Mouse (Mus musculus): ENCODE results near the gene Gpat3. TPM values are rescaled to one million over a fixed set of nuclear protein-coding genes. Genes with fewer than 3 reads are reported as not detected.

Gene Gpat3
- polyA plus RNA-seq, 1 experiment from 2014 or later = 0.57 TPM

GRCm38 (mm10) chr5:100901046-100901445 lies 55.5 kb downstream of the Gpat3 start:
- no peaks in the 10 kb centered on the region for H3K4me1 ChIP-seq (ENCODE audit: control insufficient read depth, insufficient read depth, low read length)
- no peak overlapping the region for H3K9ac ChIP-seq (ENCODE audit: low read depth, low read length)
- 90% methylated on average over 5 of the region's 5 CpGs for WGBS
- H3K27me3 ChIP-seq (ENCODE audit: control insufficient read depth, insufficient read depth, low read depth, low read length) = no peaks in the 10 kb centered on the region
- no peak for ATAC-seq
- H3K27ac ChIP-seq (ENCODE audit: low read length) = no peak overlapping the region
- no peak overlapping the region for H3K4me3 ChIP-seq (ENCODE audit: low read depth, low read length)
- no peak overlapping the region for H3K4me2 ChIP-seq (ENCODE audit: low read length)
- H3K36me3 ChIP-seq (ENCODE audit: control insufficient read depth, insufficient read depth, low read length) = no peaks in the 10 kb centered on the region
- H3K9me3 ChIP-seq (replicated peaks; ENCODE audit: control insufficient read depth, low read length, poor library complexity, severe bottlenecking) = no peaks in the 10 kb centered on the region

- H3K9me3 ChIP-seq (replicated peaks; ENCODE audit: control insufficient read depth, low read length, poor library complexity, severe bottlenecking) = no peaks in the 10 kb centered on the region
- H3K27me3 ChIP-seq (ENCODE audit: control insufficient read depth, insufficient read depth, low read depth, low read length) = no peaks in the 10 kb centered on the region; the same call in 1 of the 2 replicates
- H3K9ac ChIP-seq (ENCODE audit: low read depth, low read length) = no peak overlapping the region
- H3K4me3 ChIP-seq (ENCODE audit: low read depth, low read length) = no peak overlapping the region
- no peaks in the 10 kb centered on the region for H3K4me1 ChIP-seq (ENCODE audit: control insufficient read depth, insufficient read depth, low read length)
- no peak for ATAC-seq
- no peak overlapping the region for H3K4me2 ChIP-seq (ENCODE audit: low read length)
- no peak overlapping the region for H3K27ac ChIP-seq (ENCODE audit: low read length)
- WGBS = 92% methylated on average over 7 of the region's 7 CpGs
- no peaks in the 10 kb centered on the region for H3K36me3 ChIP-seq (ENCODE audit: control insufficient read depth, insufficient read depth, low read length)
Observed at GRCm38 (mm10) chr5:100908478-100908877, 63.0 kb downstream of the Gpat3 start.

GRCm38 (mm10) chr5:100908901-100909300 lies 63.4 kb downstream of the Gpat3 start:
- Histone ChIP-seq H3K9ac (ENCODE audit: low read depth, low read length) (no peak overlapping the region), H3K9me3 (replicated peaks; ENCODE audit: control insufficient read depth, low read length, poor library complexity, severe bottlenecking) (no peaks in the 10 kb centered on the region), H3K27me3 (ENCODE audit: control insufficient read depth, insufficient read depth, low read depth, low read length) (no peaks in the 10 kb centered on the region; the same call in 1 of the 2 replicates), H3K27ac (ENCODE audit: low read length) (no peak overlapping the region), H3K4me1 (ENCODE audit: control insufficient read depth, insufficient read depth, low read length) (no peaks in the 10 kb centered on the region), H3K4me3 (ENCODE audit: low read depth, low read length) (no peak overlapping the region), H3K36me3 (ENCODE audit: control insufficient read depth, insufficient read depth, low read length) (no peaks in the 10 kb centered on the region), H3K4me2 (ENCODE audit: low read length) (no peak overlapping the region)
- 91% methylated on average over 10 of the region's 10 CpGs for WGBS
- ATAC-seq = no peak

GRCm38 (mm10) chr5:100909691-100910090 lies 64.2 kb downstream of the Gpat3 start:
- ATAC-seq = no peak
- H3K9me3 ChIP-seq (replicated peaks; ENCODE audit: control insufficient read depth, low read length, poor library complexity, severe bottlenecking) = no peaks in the 10 kb centered on the region
- 87% methylated on average over 11 of the region's 11 CpGs for WGBS
- H3K4me2 ChIP-seq (ENCODE audit: low read length) = no peak overlapping the region
- no peak overlapping the region for H3K27ac ChIP-seq (ENCODE audit: low read length)
- no peaks in the 10 kb centered on the region for H3K36me3 ChIP-seq (ENCODE audit: control insufficient read depth, insufficient read depth, low read length)
- H3K4me3 ChIP-seq (ENCODE audit: low read depth, low read length) = no peak overlapping the region
- H3K4me1 ChIP-seq (ENCODE audit: control insufficient read depth, insufficient read depth, low read length) = no peaks in the 10 kb centered on the region
- no peaks in the 10 kb centered on the region; the same call in 1 of the 2 replicates for H3K27me3 ChIP-seq (ENCODE audit: control insufficient read depth, insufficient read depth, low read depth, low read length)
- no peak overlapping the region for H3K9ac ChIP-seq (ENCODE audit: low read depth, low read length)

- Histone ChIP-seq H3K9me3 (replicated peaks; ENCODE audit: control insufficient read depth, low read length, poor library complexity, severe bottlenecking) (no peaks in the 10 kb centered on the region), H3K4me3 (ENCODE audit: low read depth, low read length) (no peak overlapping the region), H3K27ac (ENCODE audit: low read length) (no peak overlapping the region), H3K27me3 (ENCODE audit: control insufficient read depth, insufficient read depth, low read depth, low read length) (peaks cover 4% of the 10 kb centered on the region), H3K4me2 (ENCODE audit: low read length) (no peak overlapping the region), H3K4me1 (ENCODE audit: control insufficient read depth, insufficient read depth, low read length) (no peaks in the 10 kb centered on the region), H3K9ac (ENCODE audit: low read depth, low read length) (no peak overlapping the region), H3K36me3 (ENCODE audit: control insufficient read depth, insufficient read depth, low read length) (no peaks in the 10 kb centered on the region)
- ATAC-seq = no peak
- whole genome bisulfite sequencing = 78% methylated on average over 19 of the region's 19 CpGs
Observed at GRCm38 (mm10) chr5:100911502-100912097, 66.1 kb downstream of the Gpat3 start.

- ATAC-seq = no peak
- H3K4me2 ChIP-seq (ENCODE audit: low read length) = no peak overlapping the region
Observed at GRCm38 (mm10) chr5:100912366-100912765, 66.9 kb downstream of the Gpat3 start.

GRCm38 (mm10) chr5:100913274-100913673 lies 67.8 kb downstream of the Gpat3 start:
- Histone ChIP-seq H3K27ac (ENCODE audit: low read length) (no peak overlapping the region), H3K9ac (ENCODE audit: low read depth, low read length) (no peak overlapping the region), H3K36me3 (ENCODE audit: control insufficient read depth, insufficient read depth, low read length) (no peaks in the 10 kb centered on the region), H3K27me3 (ENCODE audit: control insufficient read depth, insufficient read depth, low read depth, low read length) (peaks cover 12% of the 10 kb centered on the region), H3K4me2 (ENCODE audit: low read length) (no peak overlapping the region), H3K9me3 (replicated peaks; ENCODE audit: control insufficient read depth, low read length, poor library complexity, severe bottlenecking) (no peaks in the 10 kb centered on the region), H3K4me1 (ENCODE audit: control insufficient read depth, insufficient read depth, low read length) (no peaks in the 10 kb centered on the region), H3K4me3 (ENCODE audit: low read depth, low read length) (no peak overlapping the region)
- no peak for ATAC-seq
- 66% methylated on average over 9 of the region's 9 CpGs for WGBS

More at GRCm38 (mm10) chr5:100912366-100912765, 66.9 kb downstream of the Gpat3 start:
- H3K4me3 ChIP-seq (ENCODE audit: low read depth, low read length) = no peak overlapping the region
- no peak overlapping the region for H3K27ac ChIP-seq (ENCODE audit: low read length)
- no peak overlapping the region for H3K9ac ChIP-seq (ENCODE audit: low read depth, low read length)
- peaks cover 4% of the 10 kb centered on the region for H3K27me3 ChIP-seq (ENCODE audit: control insufficient read depth, insufficient read depth, low read depth, low read length)
- H3K36me3 ChIP-seq (ENCODE audit: control insufficient read depth, insufficient read depth, low read length) = no peaks in the 10 kb centered on the region
- 91% methylated on average over 7 of the region's 7 CpGs for WGBS
- H3K9me3 ChIP-seq (replicated peaks; ENCODE audit: control insufficient read depth, low read length, poor library complexity, severe bottlenecking) = no peaks in the 10 kb centered on the region
- no peaks in the 10 kb centered on the region for H3K4me1 ChIP-seq (ENCODE audit: control insufficient read depth, insufficient read depth, low read length)

GRCm38 (mm10) chr5:100914989-100915388 lies 69.5 kb downstream of the Gpat3 start:
- no peak overlapping the region for H3K4me3 ChIP-seq (ENCODE audit: low read depth, low read length)
- H3K4me2 ChIP-seq (ENCODE audit: low read length) = no peak overlapping the region
- 19% methylated on average over 7 of the region's 7 CpGs for whole genome bisulfite sequencing
- no peaks in the 10 kb centered on the region for H3K36me3 ChIP-seq (ENCODE audit: control insufficient read depth, insufficient read depth, low read length)
- H3K27ac ChIP-seq (ENCODE audit: low read length) = no peak overlapping the region
- no peak overlapping the region for H3K9ac ChIP-seq (ENCODE audit: low read depth, low read length)
- H3K9me3 ChIP-seq (replicated peaks; ENCODE audit: control insufficient read depth, low read length, poor library complexity, severe bottlenecking) = no peaks in the 10 kb centered on the region
- ATAC-seq = no peak
- H3K4me1 ChIP-seq (ENCODE audit: control insufficient read depth, insufficient read depth, low read length) = no peaks in the 10 kb centered on the region
- H3K27me3 ChIP-seq (ENCODE audit: control insufficient read depth, insufficient read depth, low read depth, low read length) = peaks cover 12% of the 10 kb centered on the region

- no peaks in the 10 kb centered on the region for H3K4me1 ChIP-seq (ENCODE audit: control insufficient read depth, insufficient read depth, low read length)
- H3K4me2 ChIP-seq (ENCODE audit: low read length) = no peak overlapping the region
- peaks cover 12% of the 10 kb centered on the region for H3K27me3 ChIP-seq (ENCODE audit: control insufficient read depth, insufficient read depth, low read depth, low read length)
- no peak for ATAC-seq
- 61% methylated on average over 5 of the region's 5 CpGs for WGBS
- no peak overlapping the region for H3K9ac ChIP-seq (ENCODE audit: low read depth, low read length)
- H3K4me3 ChIP-seq (ENCODE audit: low read depth, low read length) = no peak overlapping the region
- H3K9me3 ChIP-seq (replicated peaks; ENCODE audit: control insufficient read depth, low read length, poor library complexity, severe bottlenecking) = no peaks in the 10 kb centered on the region
- H3K27ac ChIP-seq (ENCODE audit: low read length) = no peak overlapping the region
- H3K36me3 ChIP-seq (ENCODE audit: control insufficient read depth, insufficient read depth, low read length) = no peaks in the 10 kb centered on the region
Observed at GRCm38 (mm10) chr5:100915411-100915810, 69.9 kb downstream of the Gpat3 start.

Data from midbrain, embryonic 16.5 days (tissue).